Mouse (Mus musculus) ovary, adult 18-20 months (tissue): ENCODE measurements at regions not wholly inside any gene's neighbourhood (a gene's known extent, or its start where the extent isn't known, plus 50 kb on each side); places are given as distances from the start of the nearest gene placed in this dataset.

ENCODE experiments used
- DNase-seq: peaks from one replicate; pipeline ENCODE4 v3.0.0; 2022; ENCODE audit warnings: low spot score, mixed read lengths

GRCm38 (mm10) chr14:46529086-46529715 lies 138.7 kb upstream of the Bmp4 start:
- no peak for DNase-seq

DNA sequence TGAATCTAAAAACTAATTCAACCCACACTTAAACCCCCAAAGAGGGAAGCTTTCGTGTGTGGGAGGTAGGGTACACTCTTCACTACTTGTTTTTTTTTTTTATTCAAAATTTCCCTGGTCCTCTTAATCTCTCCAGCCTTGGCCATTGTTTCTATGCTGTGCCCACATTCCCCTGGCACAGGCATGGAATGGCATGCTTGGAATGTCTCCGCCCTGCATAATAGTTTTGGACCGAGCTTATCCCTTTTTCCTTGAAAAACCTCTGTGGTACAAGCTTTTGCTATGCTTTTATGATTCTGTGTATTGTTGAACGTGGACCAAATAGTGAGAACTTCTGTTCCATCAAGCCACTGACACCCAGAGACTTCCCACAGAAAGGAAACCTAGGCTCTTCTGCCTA lies 126.8 kb upstream of the Bmp4 start:
- DNase-seq: peak; percentile 52

GRCm38 (mm10) chr14:46516285-46516684 lies 125.8 kb upstream of the Bmp4 start:
- DNase-seq: no peak

- DNase-seq: no peak
Measured at GRCm38 (mm10) chr14:46514262-46514932, 123.9 kb upstream of the Bmp4 start.

GRCm38 (mm10) chr14:46512118-46512517 lies 121.6 kb upstream of the Bmp4 start:
- DNase-seq: peak; percentile 7

DNA sequence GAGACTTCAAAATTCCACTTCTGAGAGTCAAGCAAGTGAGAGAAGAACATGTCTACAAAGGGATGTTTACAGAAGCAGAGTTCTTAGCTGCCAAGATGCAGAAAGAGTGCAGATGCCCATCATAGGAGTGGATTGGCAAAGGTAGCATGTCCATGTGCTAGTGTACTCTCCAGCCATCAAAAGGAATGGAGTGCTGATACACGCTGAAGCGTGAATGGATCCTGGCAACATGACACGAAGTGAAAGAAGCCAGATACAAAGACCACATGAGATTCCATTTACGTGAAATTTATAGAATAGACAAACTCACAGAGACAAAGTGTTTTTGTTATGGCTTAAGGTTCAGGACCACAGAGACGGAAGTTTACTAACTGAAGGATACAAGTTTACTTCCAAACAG lies 118.4 kb upstream of the Bmp4 start:
- DNase-seq: no peak

GRCm38 (mm10) chr14:46505266-46505665 lies 114.8 kb upstream of the Bmp4 start:
- no peak for DNase-seq

GRCm38 (mm10) chr14:46491601-46492000 lies 101.1 kb upstream of the Bmp4 start:
- DNase-seq: no peak

DNA sequence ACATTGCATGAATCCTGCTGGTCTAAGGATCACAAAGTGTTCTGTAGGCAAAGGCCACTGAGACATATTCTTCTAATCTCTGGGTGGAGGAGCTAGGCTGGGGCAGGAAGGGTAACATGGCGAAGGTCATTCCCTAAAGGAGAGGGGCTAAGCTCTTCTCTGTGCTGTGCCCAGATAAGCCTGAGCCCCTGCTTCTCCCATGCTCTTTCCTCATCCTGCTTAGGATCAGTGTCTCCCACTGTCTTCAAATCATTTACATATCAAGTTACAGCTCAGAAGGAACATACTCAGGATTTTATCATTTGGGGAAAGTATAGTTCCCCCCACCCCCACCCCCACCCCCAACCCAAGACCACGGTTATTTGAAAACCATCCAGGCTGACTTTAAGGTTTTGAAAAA lies 100.7 kb upstream of the Bmp4 start:
- peak; percentile 3 for DNase-seq

- DNase-seq: no peak
Measured at GRCm38 (mm10) chr14:46487551-46487950, 97.1 kb upstream of the Bmp4 start.

DNA sequence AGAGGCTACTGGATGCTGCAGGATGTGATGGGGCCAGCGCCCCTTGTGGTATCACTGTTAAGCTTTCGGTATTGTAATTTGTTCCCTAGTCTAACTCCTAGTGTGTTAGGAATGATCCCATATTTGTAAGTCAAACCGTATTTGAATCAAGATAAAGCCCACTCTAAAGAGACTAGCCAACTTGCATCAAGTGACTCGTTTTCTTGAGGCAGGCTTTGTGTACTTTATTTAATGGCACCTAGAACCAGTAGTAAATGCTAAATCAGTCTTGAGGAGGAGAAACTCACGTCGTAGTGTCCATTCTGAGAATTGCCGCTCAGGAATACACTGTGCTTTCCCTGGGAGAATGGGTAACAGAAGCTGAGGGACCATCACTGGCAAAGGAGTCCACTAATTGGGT lies 89.9 kb upstream of the Bmp4 start:
- no peak for DNase-seq

DNA sequence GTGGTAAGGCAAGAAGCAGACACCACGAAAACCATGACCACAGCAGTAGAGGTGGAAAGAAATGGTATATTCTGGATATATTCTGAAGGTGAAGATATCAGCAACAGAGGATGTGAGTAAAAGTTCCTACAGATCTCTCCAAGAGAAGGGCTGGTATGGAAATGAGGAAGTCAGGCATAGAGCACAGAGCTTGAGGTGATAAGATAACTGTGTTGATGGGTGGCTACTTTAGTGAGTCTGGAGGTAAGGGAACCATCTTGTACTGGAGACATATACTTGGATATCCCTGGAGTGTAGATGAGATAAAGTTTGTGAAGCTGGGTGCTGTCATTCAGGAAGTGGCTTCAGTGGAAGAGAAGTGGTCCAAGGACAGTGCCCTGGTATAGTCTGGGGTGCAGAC lies 85.5 kb upstream of the Bmp4 start:
- DNase-seq: no peak

DNA sequence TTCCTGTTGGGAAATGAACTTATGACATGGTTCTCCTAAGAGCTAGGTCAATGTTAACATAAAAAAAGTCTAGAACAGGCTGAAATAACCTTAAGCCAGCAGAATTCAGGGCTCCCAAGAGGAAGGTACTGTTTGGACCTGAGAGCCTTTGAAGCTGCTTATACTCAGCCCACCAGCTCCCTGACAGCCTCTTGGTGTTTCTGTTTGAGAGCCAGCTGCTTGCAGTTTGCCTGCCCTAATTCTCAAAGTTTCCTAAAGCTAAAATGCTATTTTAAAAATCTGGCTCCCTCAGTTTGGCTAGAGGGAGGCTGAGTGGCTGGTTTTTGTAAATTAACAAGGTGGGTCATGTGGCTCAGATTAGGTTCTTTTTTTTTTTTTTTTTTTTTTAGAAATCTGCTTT lies 72.5 kb upstream of the Bmp4 start:
- DNase-seq: no peak

DNA sequence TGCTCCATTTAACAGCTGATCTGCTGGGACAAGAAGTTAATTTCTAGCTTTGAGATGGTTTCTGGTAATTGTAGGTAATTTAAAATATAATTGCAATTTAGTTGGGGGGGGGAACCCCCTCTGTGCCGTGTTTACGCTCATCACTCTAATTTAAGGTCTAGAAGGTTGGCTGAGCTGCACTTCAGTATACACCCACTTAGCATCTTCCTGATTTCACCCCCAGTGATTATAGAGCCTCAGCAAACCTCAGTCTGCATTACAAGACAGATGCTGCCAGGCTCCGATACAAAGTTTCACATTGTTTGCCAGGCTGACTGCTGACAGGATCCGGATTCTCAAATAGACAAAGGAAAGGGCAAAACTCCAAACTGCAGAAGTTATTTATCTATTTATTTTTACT lies 71.5 kb upstream of the Bmp4 start:
- DNase-seq: no peak

DNA sequence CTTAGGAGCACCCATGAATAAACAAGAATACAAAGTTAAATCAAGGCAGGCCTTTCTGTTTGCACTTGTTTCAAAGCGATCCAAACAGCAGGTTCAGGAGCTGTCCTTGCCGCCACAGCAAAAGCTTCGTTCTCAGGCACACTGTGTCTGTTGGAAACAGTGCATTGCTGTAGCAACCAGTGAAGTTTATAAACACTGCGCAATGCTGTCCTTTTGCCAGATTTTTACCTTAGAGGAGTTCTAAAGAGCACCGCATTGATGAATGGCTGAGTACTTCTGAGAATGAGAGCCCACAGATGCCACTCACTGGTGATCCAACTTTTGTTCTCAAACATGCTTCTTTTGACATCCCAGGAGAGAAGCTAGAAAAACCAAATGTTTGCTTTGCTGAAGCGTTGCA lies 64.0 kb upstream of the Bmp4 start:
- DNase-seq: no peak

DNA sequence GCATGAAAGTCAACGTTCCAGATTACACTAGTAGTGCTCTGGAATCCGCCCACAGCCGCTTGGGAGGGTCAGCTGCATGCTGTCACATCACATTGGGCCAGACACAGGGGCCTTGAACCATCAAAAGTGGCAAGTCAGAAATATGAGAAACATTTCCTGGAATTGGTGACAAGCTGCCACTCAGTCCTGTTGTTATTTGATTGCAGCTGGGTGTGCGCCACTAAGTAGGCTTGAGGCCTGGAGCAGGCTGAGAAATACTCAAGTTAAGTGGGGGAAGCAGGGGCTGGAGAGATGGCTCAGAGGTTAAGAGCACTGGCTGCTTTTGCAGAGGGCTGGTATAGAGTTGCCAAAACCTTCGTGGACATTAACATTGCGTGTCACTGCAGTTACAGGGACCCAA lies 51.2 kb upstream of the Bmp4 start:
- DNase-seq: no peak
